Mouse (Mus musculus) MEL (cell line): ENCODE data around the gene Kirrel3. TPM values are rescaled to one million over a fixed set of nuclear protein-coding genes. Genes with fewer than 3 reads are reported as not detected.

Source experiments
- DNase-seq: peaks from one replicate; pipeline ENCODE4 v3.0.0; 2011; ENCODE audit warnings: low read depth, low spot score
- H3K27ac ChIP-seq: 2 replicates; pipeline ENCODE4 v1.5.1; 2012; ENCODE audit warnings: low read depth, mild to moderate bottlenecking, control low read depth, low read length, moderate library complexity; ENCODE audit not compliant: control insufficient read depth
- H3K27me3 ChIP-seq, 2 experiments: fragments of 150-350 bp in 1 of 2; sonication (generic) in 1 of 2; 2 replicates each; pipeline ENCODE4 v1.6.1; 2012; ENCODE audit warnings: low read length in 2 of 2, mild to moderate bottlenecking in 2 of 2, improper control_type of control experiment in 1 of 2, moderate library complexity in 1 of 2; ENCODE audit not compliant: insufficient read depth in 2 of 2, control insufficient read depth in 1 of 2
- H3K36me3 ChIP-seq, 2 experiments: 2 replicates each; pipeline ENCODE4 v1.6.1; 2012 to 2014; ENCODE audit warnings: low read length in 2 of 2, improper control_type of control experiment in 1 of 2, inconsistent platforms in 1 of 2, mild to moderate bottlenecking in 1 of 2; ENCODE audit not compliant: insufficient read depth in 2 of 2, control insufficient read depth in 1 of 2
- H3K4me1 ChIP-seq, 2 experiments: fragments of 150-350 bp in 1 of 2; sonication (generic) in 1 of 2; 2 replicates each; pipeline ENCODE4 v1.6.1; 2012; ENCODE audit warnings: low read length in 2 of 2, improper control_type of control experiment in 1 of 2, mild to moderate bottlenecking in 1 of 2; ENCODE audit not compliant: insufficient read depth in 2 of 2, control insufficient read depth in 1 of 2
- H3K4me3 ChIP-seq, 2 experiments: fragments of 150-350 bp in 1 of 2; sonication (generic) in 1 of 2; 2 replicates each; pipeline ENCODE4 v1.5.1; 2012; ENCODE audit warnings: low read depth in 2 of 2, low read length in 2 of 2, mild to moderate bottlenecking in 2 of 2, moderate library complexity in 2 of 2, control low read depth in 1 of 2, improper control_type of control experiment in 1 of 2; ENCODE audit not compliant: control insufficient read depth in 1 of 2, insufficient read depth in 1 of 2
- H3K79me2 ChIP-seq: 2 replicates; pipeline ENCODE4 v1.6.1; 2012; ENCODE audit warnings: mild to moderate bottlenecking, low read length, moderate library complexity; ENCODE audit not compliant: control insufficient read depth, poor library complexity, insufficient read depth
- H3K9ac ChIP-seq: 2 replicates; pipeline ENCODE4 v1.6.1; 2012; ENCODE audit warnings: low read depth, mild to moderate bottlenecking, control low read depth, low read length, moderate library complexity; ENCODE audit not compliant: control insufficient read depth, poor library complexity, severe bottlenecking
- H3K9me3 ChIP-seq: fragments of 150-350 bp; sonication (generic); replicated peaks from 2 replicates; pipeline ENCODE4 v1.6.1; 2012; ENCODE audit warnings: mild to moderate bottlenecking, low read length, improper control_type of control experiment, moderate library complexity; ENCODE audit not compliant: insufficient read depth
- CTCF ChIP-seq, 3 experiments: IDR thresholded peaks in 2 of 3; conservative IDR thresholded peaks in 1 of 3; 2 replicates each; pipeline ENCODE4 v1.5.1; 2011 to 2012; ENCODE audit warnings: low read length in 3 of 3, low read depth in 2 of 3, mild to moderate bottlenecking in 2 of 3, improper control_type of control experiment in 1 of 3, inconsistent platforms in 1 of 3, mixed read lengths in 1 of 3, moderate library complexity in 1 of 3; ENCODE audit not compliant: control insufficient read depth in 1 of 3, insufficient read depth in 1 of 3, poor library complexity in 1 of 3, severe bottlenecking in 1 of 3
- ELF1 ChIP-seq: IDR thresholded peaks from 2 replicates; pipeline ENCODE4 v1.6.1; 2014; ENCODE audit warnings: low read depth, mild to moderate bottlenecking, inconsistent platforms, low read length, improper control_type of control experiment, moderate library complexity
- EP300 ChIP-seq, 2 experiments: IDR thresholded peaks; 2 replicates each; pipeline ENCODE4 v1.6.1; 2011; ENCODE audit warnings: improper control_type of control experiment in 2 of 2, low read length in 2 of 2, low read depth in 1 of 2, mild to moderate bottlenecking in 1 of 2
- ETS1 ChIP-seq: IDR thresholded peaks from 2 replicates; pipeline ENCODE4 v1.6.1; 2012; ENCODE audit warnings: low read depth, mild to moderate bottlenecking, inconsistent platforms, low read length, improper control_type of control experiment, moderate library complexity
- GATA1 ChIP-seq: IDR thresholded peaks from 2 replicates; pipeline ENCODE4 v1.6.1; 2011; ENCODE audit warnings: low read depth, low read length, improper control_type of control experiment
- HCFC1 ChIP-seq: IDR thresholded peaks from 2 replicates; pipeline ENCODE4 v1.6.1; 2012; ENCODE audit warnings: low read depth, mild to moderate bottlenecking, inconsistent platforms, low read length, improper control_type of control experiment, moderate library complexity
- KAT2A ChIP-seq: conservative IDR thresholded peaks from 2 replicates; pipeline ENCODE4 v1.6.1; 2012; ENCODE audit warnings: low read depth, low read length, improper control_type of control experiment, inconsistent platforms
- MAFK ChIP-seq: IDR thresholded peaks from 2 replicates; pipeline ENCODE4 v1.6.1; 2011; ENCODE audit warnings: low read depth, mild to moderate bottlenecking, low read length, improper control_type of control experiment, borderline replicate concordance
- MAZ ChIP-seq: IDR thresholded peaks from 2 replicates; pipeline ENCODE4 v1.6.1; 2012; ENCODE audit warnings: low read depth, mild to moderate bottlenecking, inconsistent platforms, low read length, improper control_type of control experiment
- MEF2A ChIP-seq: IDR thresholded peaks from 2 replicates; pipeline ENCODE4 v1.6.1; 2014; ENCODE audit warnings: low read depth, mild to moderate bottlenecking, inconsistent platforms, low read length, improper control_type of control experiment; ENCODE audit not compliant: poor library complexity, insufficient replicate concordance, severe bottlenecking; ENCODE audit errors: extremely low read depth
- MYB ChIP-seq: IDR thresholded peaks from 2 replicates; pipeline ENCODE4 v1.6.1; 2011; ENCODE audit warnings: mild to moderate bottlenecking, low read depth, low read length, improper control_type of control experiment
- MYC ChIP-seq: IDR thresholded peaks from 2 replicates; pipeline ENCODE4 v1.6.1; 2011; ENCODE audit warnings: low read depth, mild to moderate bottlenecking, low read length, improper control_type of control experiment, moderate library complexity
- NELFE ChIP-seq: IDR thresholded peaks from 2 replicates; pipeline ENCODE4 v1.6.1; 2011; ENCODE audit warnings: low read depth, low read length, improper control_type of control experiment
- NRF1 ChIP-seq: IDR thresholded peaks from 2 replicates; pipeline ENCODE4 v1.6.1; 2014; ENCODE audit warnings: low read depth, mild to moderate bottlenecking, inconsistent platforms, low read length, improper control_type of control experiment, moderate library complexity; ENCODE audit not compliant: poor library complexity, insufficient read depth, severe bottlenecking
- POLR2AphosphoS2 ChIP-seq: IDR thresholded peaks from 2 replicates; pipeline ENCODE4 v1.6.1; 2011; ENCODE audit warnings: low read length, improper control_type of control experiment
- TCF12 ChIP-seq: IDR thresholded peaks from 2 replicates; pipeline ENCODE4 v1.6.1; 2014; ENCODE audit warnings: low read depth, mild to moderate bottlenecking, inconsistent platforms, low read length, improper control_type of control experiment, moderate library complexity
- UBTF ChIP-seq: IDR thresholded peaks from 2 replicates; pipeline ENCODE4 v1.6.1; 2012; ENCODE audit warnings: low read depth, mild to moderate bottlenecking, inconsistent platforms, low read length, improper control_type of control experiment, moderate library complexity, borderline replicate concordance; ENCODE audit not compliant: insufficient read depth
- USF2 ChIP-seq, 2 experiments: IDR thresholded peaks; 2 replicates each; pipeline ENCODE4 v1.6.1; 2011 to 2012; ENCODE audit warnings: improper control_type of control experiment in 2 of 2, low read length in 2 of 2, borderline replicate concordance in 1 of 2, inconsistent platforms in 1 of 2, low read depth in 1 of 2, mild to moderate bottlenecking in 1 of 2; ENCODE audit not compliant: insufficient read depth in 1 of 2
- ZKSCAN1 ChIP-seq: IDR thresholded peaks from 2 replicates; pipeline ENCODE4 v1.6.1; 2012; ENCODE audit warnings: low read depth, mild to moderate bottlenecking, inconsistent platforms, low read length, improper control_type of control experiment, moderate library complexity
- ZMIZ1 ChIP-seq: IDR thresholded peaks from 2 replicates; pipeline ENCODE4 v1.6.1; 2012; ENCODE audit warnings: low read depth, mild to moderate bottlenecking, inconsistent platforms, low read length, improper control_type of control experiment, moderate library complexity
- ZNF384 ChIP-seq: IDR thresholded peaks from 2 replicates; pipeline ENCODE4 v1.6.1; 2012; ENCODE audit warnings: low read depth, mild to moderate bottlenecking, inconsistent platforms, low read length, improper control_type of control experiment
- polyA plus RNA-seq, 2 experiments: library from polyadenylated mRNA; stranded (reverse) in 1 of 2; unstranded in 1 of 2; fragments of >175 nt in 1 of 2; fragments of >200 nt in 1 of 2; gene quantifications; 2 replicates each; pipeline versions ENCODE4 v1.2.1 to v1.2.4; 2012; ENCODE audit warnings: low replicate concordance in 2 of 2, low read depth in 1 of 2; ENCODE audit not compliant: insufficient read length in 2 of 2, insufficient read depth in 1 of 2, missing spikeins in 1 of 2
- total RNA-seq: library from RNA; depleted of rRNA; stranded (reverse); fragments of 300-350 nt; gene quantifications from 2 replicates; pipeline ENCODE4 v1.2.3, GENCODE M21; 2012

Kirrel3 gene
- total and polyA plus RNA-seq, 3 experiments = 0.06 TPM; not detected in 2

GRCm38 (mm10) chr9:34960736-34961135, 475.0 kb downstream of the Kirrel3 start:
- no peaks in the 10 kb centered on the region for H3K27me3 ChIP-seq
- H3K9ac ChIP-seq = no peak overlapping the region
- H3K79me2 ChIP-seq = no peaks in the 10 kb centered on the region
- TF ChIP-seq MYB (no peak), NRF1 (no peak), UBTF (no peak), KAT2A (no peak), MEF2A (no peak), ZKSCAN1 (no peak), GATA1 (no peak), CTCF (IDR thresholded peaks at IDR 0.05 in 2 of 3, conservative IDR thresholded peaks at IDR 0.05 in 1 of 3; ENCODE audit: control insufficient read depth in 1 of 3, insufficient read depth in 1 of 3, low read depth in 2 of 3, low read length in 3 of 3, poor library complexity in 1 of 3, severe bottlenecking in 1 of 3) (no peak), MAZ (no peak), ETS1 (no peak), HCFC1 (no peak), POLR2AphosphoS2 (no peak), NELFE (no peak), MYC (no peak), MAFK (no peak), EP300 (IDR thresholded peaks at IDR 0.05; ENCODE audit: low read depth in 1 of 2, low read length in 2 of 2) (no peak), TCF12 (no peak)
- H3K4me3 ChIP-seq = no peak overlapping the region
- no peaks in the 10 kb centered on the region for H3K9me3 ChIP-seq
- no peaks in the 10 kb centered on the region for H3K36me3 ChIP-seq
- no peak overlapping the region for H3K27ac ChIP-seq
- DNase-seq = no peak
- no peaks in the 10 kb centered on the region for H3K4me1 ChIP-seq

GRCm38 (mm10) chr9:34961171-34961570, 475.5 kb downstream of the Kirrel3 start:
- Histone ChIP-seq H3K36me3 (no peaks in the 10 kb centered on the region), H3K4me3 (no peak overlapping the region), H3K4me1 (no peaks in the 10 kb centered on the region), H3K27me3 (no peaks in the 10 kb centered on the region), H3K9me3 (no peaks in the 10 kb centered on the region), H3K27ac (no peak overlapping the region), H3K9ac (no peak overlapping the region), H3K79me2 (no peaks in the 10 kb centered on the region)
- DNase-seq = no peak
- no peak for TF ChIP-seq ZKSCAN1
- TF ChIP-seq ZNF384 = no peak
- no peak for TF ChIP-seq ZMIZ1
- no peak for TF ChIP-seq HCFC1
- no peak for TF ChIP-seq USF2 (IDR thresholded peaks at IDR 0.05; ENCODE audit: borderline replicate concordance in 1 of 2, insufficient read depth in 1 of 2, low read depth in 1 of 2, low read length in 2 of 2)
- no peak for TF ChIP-seq ELF1
